Mouse (Mus musculus): ENCODE results near the gene Atp23.
"Not testable (repeated sequence)": the region's sequence is repeated elsewhere in the genome, so short reads cannot be mapped to it uniquely, and the experiment has no call there.

Gene Atp23

DNA sequence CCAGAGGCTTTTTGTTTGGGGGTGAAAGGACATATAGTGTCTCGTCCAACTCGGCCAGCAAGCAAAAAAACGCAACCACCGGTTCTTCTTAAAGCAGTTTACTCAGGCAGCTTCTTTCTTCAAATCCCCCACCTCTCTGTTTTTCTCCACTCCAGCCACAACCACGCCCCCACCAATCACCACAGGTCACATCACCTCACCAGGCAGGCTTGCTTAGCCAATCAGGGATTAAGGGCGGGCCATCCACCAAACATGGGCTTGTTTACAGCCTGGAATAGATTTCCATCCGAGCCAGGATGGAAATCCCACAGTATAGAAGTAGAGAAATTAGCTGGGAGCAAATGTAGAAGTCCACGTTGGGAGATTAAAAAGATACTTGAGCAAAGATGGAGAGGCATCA lies 74.9 kb downstream of the Atp23 start:
- not testable (repeated sequence) for DNase-seq (ENCODE audit: low spot score)

DNA sequence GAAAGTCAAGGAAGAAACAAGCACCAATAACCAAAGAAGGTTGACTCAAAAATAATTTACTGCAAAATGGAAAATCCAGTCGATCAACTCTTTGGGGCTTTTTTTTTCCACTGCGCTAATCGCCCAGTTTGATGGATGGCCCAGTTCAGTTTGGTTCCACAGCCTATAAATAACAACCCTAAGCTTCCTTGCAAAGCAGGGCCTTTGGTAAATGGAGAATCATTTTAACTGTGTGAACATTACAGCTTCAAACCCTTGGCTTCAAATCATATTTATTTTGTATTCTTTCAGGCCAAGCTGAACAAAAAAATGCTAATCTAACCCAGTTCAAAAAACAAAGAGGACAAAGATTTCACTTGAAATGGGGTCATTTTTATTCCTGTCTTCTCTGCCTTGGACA lies 78.7 kb downstream of the Atp23 start:
- no peak for DNase-seq (ENCODE audit: low spot score)

Measured in ovary, postnatal 14 days (tissue).